Mouse (Mus musculus): Measurements from ENCODE around the gene Scly.

GRCm38 (mm10) chr1:91324646-91325045 is 26.5 kb downstream of the Scly start:
- no peak for TF ChIP-seq POLR2A (IDR thresholded peaks at IDR 0.05; ENCODE audit: control insufficient read depth in 1 of 2, insufficient read depth in 1 of 2, low read depth in 1 of 2, low read length in 2 of 2, poor library complexity in 1 of 2)
- TF ChIP-seq KAT2A (conservative IDR thresholded peaks at IDR 0.05; ENCODE audit: low read depth, low read length): no peak
- TF ChIP-seq CTCF (IDR thresholded peaks at IDR 0.05 in 2 of 3, conservative IDR thresholded peaks at IDR 0.05 in 1 of 3; ENCODE audit: control insufficient read depth in 1 of 3, insufficient read depth in 1 of 3, low read depth in 2 of 3, low read length in 3 of 3, poor library complexity in 1 of 3, severe bottlenecking in 1 of 3): no peak
- TF ChIP-seq MEF2A (IDR thresholded peaks at IDR 0.05; ENCODE audit: extremely low read depth, insufficient replicate concordance, low read depth, low read length, poor library complexity, severe bottlenecking): no peak
- no peak for TF ChIP-seq SMC3 (IDR thresholded peaks at IDR 0.05; ENCODE audit: low read depth, low read length)

All from MEL (cell line).